Mouse (Mus musculus): ENCODE data around the gene Epn2. TPM values are rescaled to one million over a fixed set of nuclear protein-coding genes. Genes with fewer than 3 reads are reported as not detected.

The Epn2 gene
- polyA plus RNA-seq, 1 experiment, result 14.1 TPM

DNA sequence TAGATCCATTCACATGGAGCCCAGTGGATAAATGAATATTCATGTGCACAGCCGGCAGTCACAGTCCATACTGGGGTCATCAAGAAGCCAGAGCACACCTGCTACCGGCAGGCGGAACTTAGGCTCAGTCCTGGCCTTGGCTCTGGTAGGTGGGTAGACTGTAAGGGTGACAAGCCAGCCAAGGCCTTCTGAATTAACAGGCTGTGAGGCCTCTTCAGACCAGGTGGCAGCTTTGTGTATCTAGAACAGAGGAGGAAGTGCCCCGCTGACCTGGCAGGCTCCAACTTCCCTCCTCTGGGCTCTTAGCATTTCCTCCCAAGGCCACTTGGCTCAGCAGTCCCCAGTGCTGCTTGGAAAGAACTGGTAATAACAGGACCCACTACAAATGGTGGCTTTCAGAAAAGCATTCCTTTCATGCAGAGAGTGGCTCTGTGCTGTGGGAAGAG is 50.2 kb downstream of the Epn2 start:
- no peaks in the 10 kb centered on the region for H3K36me3 ChIP-seq (ENCODE audit: control insufficient read depth, insufficient read depth)
- no peak overlapping the region for H3K4me2 ChIP-seq (ENCODE audit: low read depth)
- no peaks in the 10 kb centered on the region for H3K79me2 ChIP-seq (ENCODE audit: control insufficient read depth, insufficient read depth)
- no peak overlapping the region for H3K4me3 ChIP-seq
- TF ChIP-seq POLR2A (IDR thresholded peaks at IDR 0.05; ENCODE audit: insufficient read length, low read depth) (no peak), MYOG (IDR thresholded peaks at IDR 0.05; ENCODE audit: control insufficient read depth in 1 of 3, insufficient read depth in 1 of 3, insufficient read length in 2 of 3, low read depth in 2 of 3) (no peak), POLR2AphosphoS2 (IDR thresholded peaks at IDR 0.05; ENCODE audit: insufficient read length, low read depth) (no peak), MYOD1 (IDR thresholded peaks at IDR 0.05; ENCODE audit: control insufficient read depth in 1 of 3, insufficient read length in 2 of 3, low read depth in 2 of 3) (no peak), TCF12 (IDR thresholded peaks at IDR 0.05; ENCODE audit: insufficient read depth, poor library complexity, severe bottlenecking) (no peak), TCF3 (IDR thresholded peaks at IDR 0.05; ENCODE audit: insufficient read length, low read depth) (no peak), CEBPB (IDR thresholded peaks at IDR 0.05; ENCODE audit: insufficient read depth, poor library complexity, severe bottlenecking) (no peak), USF1 (IDR thresholded peaks at IDR 0.05; ENCODE audit: low read depth) (no peak), E2F4 (IDR thresholded peaks at IDR 0.05; ENCODE audit: insufficient read depth) (no peak), SRF (IDR thresholded peaks at IDR 0.05; ENCODE audit: control insufficient read depth, insufficient read length, low read depth) (no peak), REST (IDR thresholded peaks at IDR 0.05; ENCODE audit: insufficient read depth, insufficient read length) (no peak), MAX (IDR thresholded peaks at IDR 0.05; ENCODE audit: low read depth) (no peak)
- H3ac ChIP-seq (ENCODE audit: control insufficient read depth, insufficient read length), result no peak overlapping the region
- no peaks in the 10 kb centered on the region for H3K27me3 ChIP-seq (ENCODE audit: control insufficient read depth, insufficient read depth, insufficient read length)

- Histone ChIP-seq H3K4me3 (no peak overlapping the region), H3K4me2 (ENCODE audit: low read depth) (no peak overlapping the region), H3K36me3 (ENCODE audit: control insufficient read depth, insufficient read depth) (no peaks in the 10 kb centered on the region), H3K27me3 (ENCODE audit: control insufficient read depth, insufficient read depth, insufficient read length) (no peaks in the 10 kb centered on the region), H3K79me2 (ENCODE audit: control insufficient read depth, insufficient read depth) (no peaks in the 10 kb centered on the region), H3ac (ENCODE audit: control insufficient read depth, insufficient read length) (no peak overlapping the region)
- TF ChIP-seq E2F4 (IDR thresholded peaks at IDR 0.05; ENCODE audit: insufficient read depth) (no peak), MYOD1 (IDR thresholded peaks at IDR 0.05; ENCODE audit: control insufficient read depth in 1 of 3, insufficient read length in 2 of 3, low read depth in 2 of 3) (no peak), USF1 (IDR thresholded peaks at IDR 0.05; ENCODE audit: low read depth) (no peak), POLR2A (IDR thresholded peaks at IDR 0.05; ENCODE audit: insufficient read length, low read depth) (no peak), TCF12 (IDR thresholded peaks at IDR 0.05; ENCODE audit: insufficient read depth, poor library complexity, severe bottlenecking) (no peak), REST (IDR thresholded peaks at IDR 0.05; ENCODE audit: insufficient read depth, insufficient read length) (no peak), POLR2AphosphoS2 (IDR thresholded peaks at IDR 0.05; ENCODE audit: insufficient read length, low read depth) (no peak), CEBPB (IDR thresholded peaks at IDR 0.05; ENCODE audit: insufficient read depth, poor library complexity, severe bottlenecking) (no peak), SRF (IDR thresholded peaks at IDR 0.05; ENCODE audit: control insufficient read depth, insufficient read length, low read depth) (no peak), TCF3 (IDR thresholded peaks at IDR 0.05; ENCODE audit: insufficient read length, low read depth) (no peak), MAX (IDR thresholded peaks at IDR 0.05; ENCODE audit: low read depth) (no peak), MYOG (IDR thresholded peaks at IDR 0.05; ENCODE audit: control insufficient read depth in 1 of 3, insufficient read depth in 1 of 3, insufficient read length in 2 of 3, low read depth in 2 of 3) (no peak)
These were observed 52.6 kb downstream of the Epn2 start for GRCm38 (mm10) chr11:61526872-61527271.

DNA sequence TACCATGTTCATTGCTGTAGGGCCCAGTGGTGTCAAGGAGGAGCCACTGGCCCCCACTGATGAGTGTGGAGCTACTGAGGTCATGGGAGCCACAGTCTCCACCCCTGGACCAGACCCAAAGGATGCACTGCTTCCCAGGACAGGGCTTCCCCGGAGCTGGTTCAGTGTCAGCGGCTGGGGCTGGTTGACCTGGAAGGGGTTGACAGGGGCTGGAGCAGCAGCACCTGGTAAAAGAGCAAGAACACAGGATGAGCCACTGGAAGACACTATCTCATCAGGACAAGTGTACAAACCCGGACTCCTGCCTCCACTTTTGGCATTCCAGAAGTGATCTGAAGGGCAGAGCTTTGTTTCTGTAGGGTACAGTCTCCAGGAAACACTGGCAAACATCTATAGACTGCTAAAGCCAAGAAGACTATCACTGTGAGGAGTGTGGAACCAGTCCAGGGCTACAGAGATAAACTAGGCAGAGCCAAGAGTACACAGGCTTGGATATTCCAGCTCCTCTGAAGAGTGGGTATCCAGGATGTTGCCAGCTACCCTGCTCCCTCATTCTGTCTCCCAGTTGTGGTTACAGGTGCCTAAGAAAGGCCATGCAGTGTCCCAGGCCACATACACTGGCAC is 59.9 kb downstream of the Epn2 start:
- peaks cover 16% of the 10 kb centered on the region for H3K36me3 ChIP-seq (ENCODE audit: control insufficient read depth, insufficient read depth)
- H3K27me3 ChIP-seq (ENCODE audit: control insufficient read depth, insufficient read depth, insufficient read length), result no peaks in the 10 kb centered on the region
- H3K4me2 ChIP-seq (ENCODE audit: low read depth), result no peak overlapping the region
- no peaks in the 10 kb centered on the region for H3K79me2 ChIP-seq (ENCODE audit: control insufficient read depth, insufficient read depth)
- no peak overlapping the region for H3K4me3 ChIP-seq
- H3ac ChIP-seq (ENCODE audit: control insufficient read depth, insufficient read length), result no peak overlapping the region
- TF ChIP-seq POLR2AphosphoS2 (IDR thresholded peaks at IDR 0.05; ENCODE audit: insufficient read length, low read depth) (no peak), POLR2A (IDR thresholded peaks at IDR 0.05; ENCODE audit: insufficient read length, low read depth) (no peak), TCF12 (IDR thresholded peaks at IDR 0.05; ENCODE audit: insufficient read depth, poor library complexity, severe bottlenecking) (no peak), TCF3 (IDR thresholded peaks at IDR 0.05; ENCODE audit: insufficient read length, low read depth) (no peak), REST (IDR thresholded peaks at IDR 0.05; ENCODE audit: insufficient read depth, insufficient read length) (no peak), SRF (IDR thresholded peaks at IDR 0.05; ENCODE audit: control insufficient read depth, insufficient read length, low read depth) (no peak), USF1 (IDR thresholded peaks at IDR 0.05; ENCODE audit: low read depth) (no peak), CEBPB (IDR thresholded peaks at IDR 0.05; ENCODE audit: insufficient read depth, poor library complexity, severe bottlenecking) (no peak), MAX (IDR thresholded peaks at IDR 0.05; ENCODE audit: low read depth) (no peak), E2F4 (IDR thresholded peaks at IDR 0.05; ENCODE audit: insufficient read depth) (no peak), MYOG (IDR thresholded peaks at IDR 0.05; ENCODE audit: control insufficient read depth in 1 of 3, insufficient read depth in 1 of 3, insufficient read length in 2 of 3, low read depth in 2 of 3) (no peak), MYOD1 (IDR thresholded peaks at IDR 0.05; ENCODE audit: control insufficient read depth in 1 of 3, insufficient read length in 2 of 3, low read depth in 2 of 3) (no peak)

DNA sequence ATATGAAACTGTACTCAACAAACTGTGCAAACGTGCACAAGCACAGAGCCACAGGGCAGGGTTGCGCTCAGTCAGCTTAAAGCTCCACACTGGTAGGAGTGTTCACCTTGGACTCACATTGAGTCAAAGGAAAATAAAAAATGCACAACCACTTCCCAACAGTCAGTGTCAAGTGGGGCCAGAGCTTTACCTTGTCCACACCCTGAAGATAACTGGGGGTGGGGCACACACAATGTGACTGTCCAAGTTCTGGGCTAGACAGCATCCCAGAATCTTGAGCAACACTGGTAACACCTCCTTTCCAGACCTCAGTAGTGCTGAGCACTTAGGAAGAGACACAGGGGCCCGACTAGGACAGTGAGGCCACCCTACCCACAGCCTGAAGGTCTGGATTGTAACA is 60.6 kb downstream of the Epn2 start:
- Histone ChIP-seq H3K36me3 (ENCODE audit: control insufficient read depth, insufficient read depth) (peaks cover 16% of the 10 kb centered on the region), H3K79me2 (ENCODE audit: control insufficient read depth, insufficient read depth) (no peaks in the 10 kb centered on the region), H3K4me3 (no peak overlapping the region), H3K27me3 (ENCODE audit: control insufficient read depth, insufficient read depth, insufficient read length) (no peaks in the 10 kb centered on the region), H3ac (ENCODE audit: control insufficient read depth, insufficient read length) (no peak overlapping the region), H3K4me2 (ENCODE audit: low read depth) (no peak overlapping the region)
- TF ChIP-seq TCF12 (IDR thresholded peaks at IDR 0.05; ENCODE audit: insufficient read depth, poor library complexity, severe bottlenecking) (no peak), TCF3 (IDR thresholded peaks at IDR 0.05; ENCODE audit: insufficient read length, low read depth) (no peak), REST (IDR thresholded peaks at IDR 0.05; ENCODE audit: insufficient read depth, insufficient read length) (no peak)
